Mouse (Mus musculus): ENCODE measurements at regions not wholly inside any gene's neighbourhood (a gene's known extent, or its start where the extent isn't known, plus 50 kb on each side); places are given as distances from the start of the nearest gene placed in this dataset.

DNA sequence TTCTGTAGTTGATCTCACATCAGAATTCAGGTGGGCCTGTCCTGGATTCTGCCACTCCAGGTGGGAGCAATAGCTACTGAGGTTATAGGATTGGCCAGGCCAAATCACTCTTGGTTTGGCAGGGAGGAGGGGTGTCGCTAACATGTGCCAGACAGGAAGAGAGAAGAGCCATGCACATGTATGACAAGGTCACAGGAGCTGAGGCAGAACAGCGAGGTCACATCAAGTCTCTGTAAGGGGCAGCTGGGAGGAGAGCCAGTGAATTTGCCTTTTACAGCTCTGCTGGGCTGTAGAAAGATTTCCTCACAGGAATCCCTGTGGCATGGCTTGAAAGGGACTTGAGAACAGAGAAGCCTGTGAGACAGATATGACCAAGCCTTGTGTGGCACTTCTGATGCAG lies 96.3 kb upstream of the Prok2 start:
- TF ChIP-seq CTCF (IDR thresholded peaks at IDR 0.05; ENCODE audit: insufficient read depth, low read depth, low read length) = no peak
- no peak for TF ChIP-seq POLR2A (IDR thresholded peaks at IDR 0.05; ENCODE audit: insufficient read depth, low read depth, low read length)

Data from olfactory bulb, adult 2 months (tissue).